ENCODE assay signal across 7 mouse cellular contexts in the genomic region with DNA sequence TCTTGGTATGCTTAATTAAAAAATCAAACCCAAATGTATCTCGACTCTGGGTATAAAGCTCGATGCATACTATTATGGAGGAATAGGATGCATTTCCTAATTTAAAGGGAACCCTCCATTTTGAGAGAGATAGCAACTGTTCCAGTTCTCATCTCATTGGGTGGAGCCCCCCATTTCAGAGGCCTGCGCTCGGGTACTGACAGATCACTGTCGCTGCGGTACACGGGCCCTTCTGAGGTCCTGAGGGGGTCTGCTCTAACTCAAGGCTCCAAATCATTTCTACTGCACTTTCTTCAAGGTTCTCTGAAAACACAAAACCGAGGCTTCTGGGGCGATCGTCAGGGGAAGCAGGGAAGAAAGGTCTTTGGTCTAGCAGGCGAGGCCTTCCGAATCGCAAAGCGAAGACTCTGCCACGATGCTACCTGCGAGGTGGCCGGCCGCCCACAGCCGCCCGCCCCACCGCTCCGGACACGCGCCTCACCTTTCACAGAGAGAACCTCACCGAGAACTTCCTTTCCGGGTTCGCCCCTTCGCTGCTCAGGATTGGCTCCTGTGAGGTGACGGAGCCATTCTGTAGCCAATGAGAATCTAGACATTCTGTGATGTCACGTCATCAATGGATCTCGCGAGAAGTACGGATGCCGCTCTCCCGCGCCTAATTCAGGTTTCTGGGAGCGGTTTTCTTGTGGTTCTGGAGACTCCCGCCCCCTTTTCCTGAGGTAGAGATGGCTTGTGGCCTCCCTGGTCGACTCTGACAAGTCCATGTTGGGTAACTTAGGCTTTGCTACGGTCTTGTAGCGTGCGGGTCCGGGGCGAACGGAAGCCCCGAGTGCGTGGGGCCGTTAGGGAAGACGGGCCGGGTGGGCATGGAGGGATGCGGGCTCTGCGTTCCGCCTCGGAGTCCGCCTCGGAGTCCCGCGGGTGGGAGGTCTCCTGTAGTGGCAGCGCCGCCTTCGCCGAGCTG. TPM values are rescaled to one million over a fixed set of nuclear protein-coding genes. Genes with fewer than 3 reads are reported as not detected.
A peak's percentile ranks its signal among the peaks of the same experiment; 100 is the strongest.
DNase-seq lines count a peak whose midpoint lies in the region; ATAC-seq lines count a peak whose summit lies in the region.

Gene Mre11a (plus strand): TSS at position 616 of the 964 bp plus-strand sequence.
Gene Ankrd49 (minus strand): TSS at position 818 of the 964 bp plus-strand sequence.

- H3K27me3 ChIP-seq in embryonic facial prominence, embryonic 11.5 days (ENCODE audit: control insufficient read depth, insufficient read depth, low read length): no peaks in the 10 kb centered on the region
- no peaks in the 10 kb centered on the region for H3K27me3 ChIP-seq in limb, embryonic 10.5 days (ENCODE audit: low read depth, poor library complexity, severe bottlenecking)
- H3K27me3 ChIP-seq in midbrain, embryonic 13.5 days: no peaks in the 10 kb centered on the region

- peaks cover 3% of the 10 kb centered on the region for H3K36me3 ChIP-seq in embryonic facial prominence, embryonic 11.5 days (replicated peaks; ENCODE audit: control insufficient read depth, insufficient read depth, low read depth, low read length)
- peaks cover 59% of the 10 kb centered on the region for H3K36me3 ChIP-seq in limb, embryonic 10.5 days
- H3K36me3 ChIP-seq in midbrain, embryonic 13.5 days: peaks cover 39% of the 10 kb centered on the region

- peak within 1 kb of the TSS; percentile 46 for H3K4me2 ChIP-seq in embryonic facial prominence, embryonic 11.5 days (ENCODE audit: low read depth, low read length)
- peak within 1 kb of the TSS; percentile 85 for H3K4me2 ChIP-seq in midbrain, embryonic 13.5 days (replicated peaks)

- H3K4me1 ChIP-seq in embryonic facial prominence, embryonic 11.5 days (ENCODE audit: control insufficient read depth, insufficient read depth, low read length): no peaks in the 10 kb centered on the region
- H3K4me1 ChIP-seq in limb, embryonic 10.5 days: peaks cover 6% of the 10 kb centered on the region; the same call in 1 of the 2 replicates
- peaks cover 16% of the 10 kb centered on the region for H3K4me1 ChIP-seq in midbrain, embryonic 13.5 days (replicated peaks)

- H3K4me3 ChIP-seq in embryonic facial prominence, embryonic 11.5 days (ENCODE audit: low read depth, low read length): peak within 1 kb of the TSS; percentile 58
- peak within 1 kb of the TSS; percentile 81 for H3K4me3 ChIP-seq in limb, embryonic 10.5 days
- peak within 1 kb of the TSS; percentile 77 for H3K4me3 ChIP-seq in midbrain, embryonic 13.5 days (replicated peaks)

- under 1% methylated on average over 62 of the region's 62 CpGs for WGBS in embryonic facial prominence, embryonic 11.5 days
- WGBS in limb, embryonic 10.5 days: under 1% methylated on average over 62 of the region's 62 CpGs
- WGBS in midbrain, embryonic 13.5 days: under 1% methylated on average over 62 of the region's 62 CpGs

- H3K27ac ChIP-seq in embryonic facial prominence, embryonic 11.5 days (replicated peaks; ENCODE audit: low read depth, low read length): peak within 1 kb of the TSS; percentile 72
- H3K27ac ChIP-seq in limb, embryonic 10.5 days: peak within 1 kb of the TSS; percentile 96
- peak within 1 kb of the TSS; percentile 88 for H3K27ac ChIP-seq in midbrain, embryonic 13.5 days

- peak; percentile 99 for ATAC-seq in embryonic facial prominence, embryonic 11.5 days (replicated peaks; ENCODE audit: insufficient number of reproducible peaks, low FRiP score, low TSS enrichment, low read depth)
- ATAC-seq in granulocyte monocyte progenitor cell, adult 5-6 weeks (replicated peaks; ENCODE audit: poor library complexity, severe bottlenecking): peak; percentile 97
- ATAC-seq in midbrain, embryonic 13.5 days: peak; percentile 99

- peak within 1 kb of the TSS; percentile 76 for H3K9ac ChIP-seq in embryonic facial prominence, embryonic 11.5 days (replicated peaks; ENCODE audit: low read length)
- peak within 1 kb of the TSS; percentile 91 for H3K9ac ChIP-seq in midbrain, embryonic 13.5 days (replicated peaks)

- peak; percentile 94 for DNase-seq in adrenal gland, postnatal 14 days
- peak; percentile 99 for DNase-seq in embryonic facial prominence, embryonic 11.5 days (ENCODE audit: low spot score)
- peak; percentile 95 for DNase-seq in kidney, adult 11 months
- peak; percentile 91 for DNase-seq in limb, embryonic 10.5 days (ENCODE audit: low spot score)
- peak; percentile 88 for DNase-seq in spleen, adult 12 weeks (ENCODE audit: low spot score)

- no peaks in the 10 kb centered on the region for H3K9me3 ChIP-seq in embryonic facial prominence, embryonic 11.5 days (replicated peaks; ENCODE audit: control insufficient read depth, low read length)
- H3K9me3 ChIP-seq in limb, embryonic 10.5 days (replicated peaks): no peaks in the 10 kb centered on the region
- no peaks in the 10 kb centered on the region for H3K9me3 ChIP-seq in midbrain, embryonic 13.5 days

RNA-seq across cellular contexts. Expression of gene Mre11a, which starts in this region (rescaled TPM):
- total RNA-seq in adrenal gland, postnatal 14 days (2021): 16.6 and 18.7 TPM in 2 replicates
- 33.0 and 39.2 TPM in 2 replicates for polyA plus RNA-seq in embryonic facial prominence, embryonic 11.5 days (2014; fragmentation: Nextera tagmentation; extraction: Ambion mirVana)
- total RNA-seq in granulocyte monocyte progenitor cell, adult 5-6 weeks (2014; fragmentation: Nextera tagmentation): 54.7 and 68.9 TPM in 2 replicates
- 50.1 and 58.6 TPM in 2 replicates for total RNA-seq in granulocyte monocyte progenitor cell, adult 5-6 weeks (2017)
- polyA plus RNA-seq in limb, embryonic 10.5 days (2016; fragmentation: Nextera tagmentation; extraction: Ambion mirVana): 40.1 and 42.9 TPM in 2 replicates
- polyA plus RNA-seq in midbrain, embryonic 13.5 days (2015; fragmentation: Nextera tagmentation; extraction: Ambion mirVana): 14.2 and 17.6 TPM in 2 replicates

RNA-seq across cellular contexts. Expression of gene Ankrd49, which starts in this region (rescaled TPM):
- total RNA-seq in adrenal gland, postnatal 14 days (2021): 14.3 and 18.1 TPM in 2 replicates
- 56.1 and 57.3 TPM in 2 replicates for polyA plus RNA-seq in embryonic facial prominence, embryonic 11.5 days (2014; fragmentation: Nextera tagmentation; extraction: Ambion mirVana)
- total RNA-seq in granulocyte monocyte progenitor cell, adult 5-6 weeks (2014; fragmentation: Nextera tagmentation): 36.8 and 49.4 TPM in 2 replicates
- total RNA-seq in granulocyte monocyte progenitor cell, adult 5-6 weeks (2017): 57.3 and 65.7 TPM in 2 replicates
- polyA plus RNA-seq in limb, embryonic 10.5 days (2016; fragmentation: Nextera tagmentation; extraction: Ambion mirVana): 40.7 and 46.8 TPM in 2 replicates
- 38.6 and 45.0 TPM in 2 replicates for polyA plus RNA-seq in midbrain, embryonic 13.5 days (2015; fragmentation: Nextera tagmentation; extraction: Ambion mirVana)

Comparison
In these comparisons a context has a peak if more than half of its experiments do, and no peak if none do; other contexts are left out.
1. Peak in every context shown above with its lines: DNase-seq, ATAC-seq, H3K4me3 ChIP-seq and H3K27ac ChIP-seq.